Mouse (Mus musculus) neural tube, embryonic 14.5 days (tissue): ENCODE data around the gene Cars2. TPM values are rescaled to one million over a fixed set of nuclear protein-coding genes. Genes with fewer than 3 reads are reported as not detected.
A peak's percentile ranks its signal among the peaks of the same experiment; 100 is the strongest.

Experiments
- ATAC-seq: fragments of 200-750 bp; cut with Nextera tagmentation; 2 replicates; pipeline ENCODE4 v1.8.0; 2017; ENCODE audit warnings: low read depth, mild to moderate bottlenecking, moderate TSS enrichment, moderate library complexity
- H3K27ac ChIP-seq: fragments of 300-500 bp; sonication (generic); 2 replicates; pipeline ENCODE4 v1.5.1; 2014; ENCODE audit warnings: low read depth, mild to moderate bottlenecking, control low read depth, low read length, moderate library complexity, mixed read lengths
- H3K27me3 ChIP-seq: fragments of 300-500 bp; sonication (generic); 2 replicates; pipeline ENCODE4 v1.6.1; 2014; ENCODE audit warnings: low read length; ENCODE audit not compliant: control insufficient read depth, insufficient read depth
- H3K36me3 ChIP-seq: fragments of 300-500 bp; sonication (generic); 2 replicates; pipeline ENCODE4 v1.6.1; 2014; ENCODE audit warnings: low read length, mixed read lengths; ENCODE audit not compliant: control insufficient read depth, insufficient read depth
- H3K4me1 ChIP-seq: fragments of 300-500 bp; sonication (generic); 2 replicates; pipeline ENCODE4 v1.6.1; 2014; ENCODE audit warnings: low read length; ENCODE audit not compliant: control insufficient read depth, insufficient read depth
- H3K4me2 ChIP-seq: fragments of 300-500 bp; sonication (generic); 2 replicates; pipeline ENCODE4 v1.6.1; 2014; ENCODE audit warnings: mild to moderate bottlenecking, low read depth, low read length, control low read depth
- H3K4me3 ChIP-seq: fragments of 300-500 bp; sonication (generic); 2 replicates; pipeline ENCODE4 v1.5.1; 2014; ENCODE audit warnings: low read depth, low read length, control low read depth, mixed read lengths
- H3K9ac ChIP-seq: fragments of 300-500 bp; sonication (generic); replicated peaks from 2 replicates; pipeline ENCODE4 v1.6.1; 2014; ENCODE audit warnings: low read depth, mild to moderate bottlenecking, control low read depth, low read length, mixed read lengths
- H3K9me3 ChIP-seq: fragments of 300-500 bp; sonication (generic); 2 replicates; pipeline ENCODE4 v1.6.1; 2016; ENCODE audit warnings: low read length; ENCODE audit not compliant: control insufficient read depth
- WGBS: fragments of 180-500 bp; shearing (Covaris S2); extraction: QIAGEN DNeasy Blood & Tissue Kit; methylation state at CpG from one replicate; pipeline ENCODE4 v1.1.7; 2014; 5-methylcytosine and 5-hydroxymethylcytosine counted together
- polyA plus RNA-seq: library from polyadenylated mRNA; unstranded; fragments of >200 nt; fragmentation: Nextera tagmentation; extraction: Ambion mirVana; gene quantifications from 2 replicates; pipeline ENCODE4 v1.2.1, GENCODE M21; 2014

The Cars2 gene
- 27.6 and 28.8 TPM in 2 replicates for polyA plus RNA-seq

GRCm38 (mm10) chr8:11550281-11550948, at the start of gene Cars2:
Gene Cars2 (minus strand): TSS chr8:11550783.
- Histone ChIP-seq H3K4me1 (peaks cover 11% of the 10 kb centered on the region), H3K36me3 (no peaks in the 10 kb centered on the region), H3K4me3 (peak within 1 kb of the TSS; percentile 81), H3K4me2 (peak within 1 kb of the TSS; percentile 76), H3K9ac (peak within 1 kb of the TSS; percentile 87), H3K27me3 (no peaks in the 10 kb centered on the region), H3K27ac (peak within 1 kb of the TSS; percentile 91), H3K9me3 (no peaks in the 10 kb centered on the region)
- peak; percentile 68 for ATAC-seq
- under 1% methylated on average over 53 of the region's 53 CpGs for WGBS

DNA sequence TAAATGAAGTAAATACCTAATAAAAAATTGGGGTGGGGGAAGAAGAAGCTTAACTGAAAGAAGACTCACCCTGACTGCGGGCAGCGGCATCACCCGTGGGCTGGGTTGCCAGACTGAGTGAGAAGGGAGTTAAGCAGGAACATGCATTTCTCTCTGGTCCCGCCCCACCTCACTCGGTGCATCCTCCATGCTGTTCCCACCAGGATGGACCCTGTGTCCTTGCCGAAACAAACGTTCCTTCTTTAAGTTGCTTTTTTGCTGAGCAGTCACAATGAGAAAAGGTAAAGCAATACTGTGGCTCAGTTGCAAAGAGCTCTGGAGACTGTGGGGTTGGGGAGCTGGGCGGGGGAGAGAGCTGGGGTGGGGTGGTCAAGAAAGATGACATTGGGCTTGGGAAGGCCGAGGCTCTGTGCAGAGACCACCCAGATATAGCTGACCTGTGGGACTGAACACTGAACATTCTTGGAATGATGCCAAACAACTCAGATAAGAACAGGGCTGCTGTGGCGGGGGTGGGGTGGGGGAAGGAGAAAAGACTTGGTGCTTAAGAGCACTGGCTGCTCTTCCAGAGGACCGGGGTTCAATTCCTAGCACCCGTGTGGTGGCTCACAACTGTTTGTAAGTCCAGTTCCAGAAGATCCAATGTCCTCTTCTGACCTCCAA, 42.8 kb upstream of the Cars2 start:
- no peaks in the 10 kb centered on the region for H3K4me1 ChIP-seq
- H3K9me3 ChIP-seq, result no peaks in the 10 kb centered on the region
- H3K4me3 ChIP-seq, result no peak overlapping the region
- H3K9ac ChIP-seq, result no peak overlapping the region
- H3K27ac ChIP-seq, result no peak overlapping the region
- no peak overlapping the region for H3K4me2 ChIP-seq
- no peak for ATAC-seq
- no peaks in the 10 kb centered on the region for H3K27me3 ChIP-seq
- WGBS, result 79% methylated on average over 12 of the region's 12 CpGs
- H3K36me3 ChIP-seq, result no peaks in the 10 kb centered on the region

GRCm38 (mm10) chr8:11592296-11592695, 41.7 kb upstream of the Cars2 start:
- no peak overlapping the region for H3K9ac ChIP-seq
- no peaks in the 10 kb centered on the region for H3K9me3 ChIP-seq
- H3K4me2 ChIP-seq, result no peak overlapping the region
- no peak for ATAC-seq
- H3K36me3 ChIP-seq, result no peaks in the 10 kb centered on the region
- no peaks in the 10 kb centered on the region for H3K4me1 ChIP-seq
- no peaks in the 10 kb centered on the region for H3K27me3 ChIP-seq
- WGBS, result 56% methylated on average over 13 of the region's 13 CpGs
- H3K4me3 ChIP-seq, result no peak overlapping the region
- no peak overlapping the region for H3K27ac ChIP-seq

- Histone ChIP-seq H3K27ac (no peak overlapping the region), H3K9me3 (no peaks in the 10 kb centered on the region), H3K4me1 (no peaks in the 10 kb centered on the region), H3K4me2 (no peak overlapping the region), H3K36me3 (no peaks in the 10 kb centered on the region), H3K27me3 (no peaks in the 10 kb centered on the region), H3K9ac (no peak overlapping the region), H3K4me3 (no peak overlapping the region)
- no peak for ATAC-seq
- 87% methylated on average over 4 of the region's 4 CpGs for WGBS
Observed at GRCm38 (mm10) chr8:11591837-11592236, 41.3 kb upstream of the Cars2 start.

GRCm38 (mm10) chr8:11586374-11586745, 35.8 kb upstream of the Cars2 start:
- Histone ChIP-seq H3K4me2 (no peak overlapping the region), H3K9ac (no peak overlapping the region), H3K9me3 (no peaks in the 10 kb centered on the region), H3K27me3 (no peaks in the 10 kb centered on the region), H3K4me3 (no peak overlapping the region), H3K36me3 (no peaks in the 10 kb centered on the region), H3K4me1 (no peaks in the 10 kb centered on the region), H3K27ac (no peak overlapping the region)
- WGBS, result 87% methylated on average over 2 of the region's 2 CpGs
- no peak for ATAC-seq

DNA sequence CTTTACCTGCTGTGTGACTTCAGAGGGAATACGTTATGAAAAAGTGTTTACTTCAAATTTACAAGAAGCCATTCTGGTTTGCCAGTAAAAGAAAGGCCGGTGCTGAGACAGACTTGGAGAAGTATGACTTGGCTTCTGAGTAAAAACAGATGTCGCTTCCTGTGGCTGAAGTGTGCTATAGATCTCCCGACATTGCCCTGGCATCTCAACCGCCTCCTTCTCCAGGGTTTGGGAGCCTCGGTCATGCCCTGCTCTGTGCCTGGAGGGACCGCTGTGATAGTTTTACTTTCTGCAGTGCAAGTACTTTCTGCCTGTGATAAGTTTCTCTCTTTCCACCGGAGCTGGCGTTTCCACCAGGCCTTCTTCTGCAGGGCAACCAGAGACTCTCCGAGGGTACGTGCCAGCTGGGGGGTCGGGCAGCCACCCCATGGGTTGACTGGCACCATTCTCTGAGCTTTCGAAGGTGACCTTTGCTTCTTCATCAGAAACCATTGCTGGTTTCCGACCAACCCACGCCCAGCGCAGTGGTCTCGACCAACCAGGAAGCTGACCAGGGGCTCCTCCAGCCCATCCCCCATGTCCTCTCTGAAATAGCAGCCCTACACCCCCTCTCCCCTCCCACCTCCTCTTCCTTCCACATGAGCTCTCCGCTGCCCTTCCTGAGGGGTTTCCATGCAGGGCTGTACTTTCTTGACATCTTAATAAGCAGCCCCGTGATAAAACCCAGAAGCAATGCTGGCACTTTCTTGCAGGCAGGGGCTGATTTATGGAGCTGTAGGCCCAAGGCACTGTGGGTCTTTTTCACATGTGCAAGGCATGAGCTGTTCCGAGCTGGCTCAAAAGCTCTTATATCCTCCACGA, 35.2 kb upstream of the Cars2 start:
- Histone ChIP-seq H3K9ac (no peak overlapping the region), H3K9me3 (no peaks in the 10 kb centered on the region), H3K4me1 (no peaks in the 10 kb centered on the region), H3K27me3 (no peaks in the 10 kb centered on the region), H3K36me3 (no peaks in the 10 kb centered on the region), H3K4me2 (no peak overlapping the region), H3K27ac (no peak overlapping the region), H3K4me3 (no peak overlapping the region)
- ATAC-seq, result no peak
- WGBS, result 86% methylated on average over 21 of the region's 21 CpGs

DNA sequence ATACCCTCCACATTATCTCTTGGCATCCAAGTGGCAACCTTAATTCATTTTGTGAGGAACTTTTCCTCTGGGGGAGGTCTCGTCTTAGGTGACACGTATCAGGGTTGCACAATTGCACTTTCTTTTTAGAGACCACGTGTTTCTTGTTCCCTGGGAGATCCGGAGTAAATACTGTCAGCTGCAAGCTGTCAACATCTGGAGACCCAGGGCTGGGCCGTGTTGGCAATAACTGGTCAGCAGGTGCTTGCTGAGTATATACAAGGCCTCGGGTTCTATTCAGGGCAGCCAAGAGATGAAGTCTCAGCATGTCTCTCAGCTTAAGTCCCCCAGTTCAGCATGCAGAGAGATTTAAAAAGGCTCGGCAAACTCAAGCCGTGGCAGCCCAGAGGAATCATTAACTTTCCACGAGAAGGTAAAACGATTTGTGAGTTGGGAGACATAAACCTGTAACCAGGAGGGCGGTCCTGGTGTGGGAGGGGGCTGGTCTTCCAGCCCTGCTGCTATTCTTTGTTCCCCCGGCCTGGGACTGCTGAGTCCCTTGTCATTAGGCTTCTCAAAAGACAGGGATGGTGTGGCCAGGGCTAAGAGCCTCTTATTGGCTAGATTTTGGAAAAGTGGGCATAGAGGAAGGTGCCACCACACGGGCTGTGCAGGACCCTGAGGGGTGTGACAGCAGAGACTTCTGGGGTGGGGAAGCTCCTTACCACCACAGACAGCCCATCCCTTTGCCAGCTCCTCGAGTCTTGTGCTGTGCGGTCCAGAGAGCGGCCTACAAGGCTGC, 25.2 kb upstream of the Cars2 start:
- WGBS, result 47% methylated on average over 16 of the region's 16 CpGs
- H3K9me3 ChIP-seq, result no peaks in the 10 kb centered on the region

DNA sequence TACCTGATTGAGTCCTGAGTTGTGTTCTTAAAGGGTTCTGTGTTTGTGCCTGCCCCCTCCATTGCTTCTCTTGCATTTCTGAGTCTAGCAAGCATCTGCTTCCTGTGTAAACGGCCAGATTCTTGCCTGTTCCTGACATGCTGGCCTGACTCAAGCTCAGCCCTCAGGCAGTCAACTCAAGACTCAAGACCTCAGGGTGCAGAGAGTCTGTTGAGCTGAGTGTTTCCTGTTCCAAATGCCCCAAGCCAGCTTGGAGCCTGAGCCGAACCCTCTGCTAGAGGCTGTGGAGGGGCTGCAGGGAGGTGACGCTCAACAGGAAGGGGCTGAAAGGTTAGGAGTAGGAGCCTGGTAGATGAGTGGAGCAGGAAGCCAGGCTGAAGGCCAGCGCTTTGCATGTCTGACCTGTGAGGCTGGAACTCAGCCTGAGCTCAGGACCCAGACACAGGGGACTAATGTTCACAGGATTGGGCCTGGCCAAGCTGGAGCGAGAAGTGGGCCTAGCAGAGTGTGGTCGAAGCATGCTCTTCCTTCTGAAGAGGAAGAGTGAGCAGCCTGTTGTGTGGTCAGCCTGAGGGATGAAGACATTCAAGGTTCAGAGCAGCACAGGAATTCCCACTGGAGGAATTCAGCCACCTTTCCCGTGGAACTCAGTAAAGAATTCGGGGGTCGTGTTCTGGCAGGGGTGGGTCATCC, 24.5 kb upstream of the Cars2 start:
- H3K4me2 ChIP-seq, result no peak overlapping the region
- H3K27me3 ChIP-seq, result no peaks in the 10 kb centered on the region
- no peak overlapping the region for H3K27ac ChIP-seq
- H3K4me1 ChIP-seq, result no peaks in the 10 kb centered on the region
- H3K36me3 ChIP-seq, result no peaks in the 10 kb centered on the region
- ATAC-seq, result no peak
- WGBS, result 82% methylated on average over 9 of the region's 9 CpGs
- no peak overlapping the region for H3K9ac ChIP-seq
- H3K4me3 ChIP-seq, result no peak overlapping the region
- no peaks in the 10 kb centered on the region for H3K9me3 ChIP-seq

More for the DNA sequence above, 25.2 kb upstream of the Cars2 start:
- Histone ChIP-seq H3K36me3 (no peaks in the 10 kb centered on the region), H3K9ac (no peak overlapping the region), H3K4me2 (no peak overlapping the region), H3K27ac (no peak overlapping the region), H3K4me1 (no peaks in the 10 kb centered on the region), H3K27me3 (no peaks in the 10 kb centered on the region), H3K4me3 (no peak overlapping the region)
- ATAC-seq, result no peak
